Mouse (Mus musculus) gastrocnemius, adult 2 months (tissue): Measurements from ENCODE around the gene Hist1h3b. TPM values are rescaled to one million over a fixed set of nuclear protein-coding genes. Genes with fewer than 3 reads are reported as not detected.

Source experiments
- DNase-seq: peaks from one replicate; pipeline ENCODE4 v3.0.0; 2022
- H3K27ac ChIP-seq: fragments of 200-600 bp; 2 replicates; pipeline ENCODE4 v1.8.1; 2022; ENCODE audit warnings: mild to moderate bottlenecking
- H3K4me3 ChIP-seq: fragments of 200-600 bp; 2 replicates; pipeline ENCODE4 v1.8.1; 2022; ENCODE audit warnings: mild to moderate bottlenecking, moderate library complexity
- CTCF ChIP-seq: fragments of 200-600 bp; IDR thresholded peaks from 2 replicates; pipeline ENCODE4 v1.8.1; 2022; ENCODE audit warnings: antibody characterized with exemption, mild to moderate bottlenecking, moderate library complexity
- intact Hi-C: fragments of 180-260 bp; cut with DNase I; formaldehyde crosslinking; loops from one replicate; pipeline ENCODE4 v1.15.1; 2025
- total RNA-seq, 2 experiments: library from RNA; stranded (reverse); gene quantifications; 2 replicates each; pipeline ENCODE4 v1.2.3; 2021

Hist1h3b gene
- total RNA-seq, 2 experiments from 2014 or later = 1.6 to 1.8 TPM

DNA sequence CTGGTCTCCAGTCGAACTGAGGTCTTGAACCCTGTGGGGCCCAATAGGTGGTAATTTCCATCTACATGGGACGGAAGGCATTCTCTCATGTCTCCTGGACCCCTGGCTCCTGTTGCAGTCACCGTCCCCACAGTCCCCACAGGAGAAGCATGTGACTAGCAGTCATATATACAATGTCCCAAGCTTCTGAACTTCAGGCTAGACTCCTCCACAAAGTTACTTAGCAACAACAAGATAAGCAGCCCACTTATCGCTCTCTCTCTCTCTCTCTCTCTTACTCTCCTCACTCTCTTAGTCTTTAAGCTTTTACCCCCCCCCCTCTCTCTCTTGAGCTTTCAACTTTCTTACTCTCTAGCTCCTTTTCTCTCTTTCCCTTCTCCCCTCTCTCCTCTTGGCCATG, 27.8 kb upstream of the Hist1h3b start:
- no peak overlapping the region for H3K27ac ChIP-seq
- DNase-seq = no peak

DNA sequence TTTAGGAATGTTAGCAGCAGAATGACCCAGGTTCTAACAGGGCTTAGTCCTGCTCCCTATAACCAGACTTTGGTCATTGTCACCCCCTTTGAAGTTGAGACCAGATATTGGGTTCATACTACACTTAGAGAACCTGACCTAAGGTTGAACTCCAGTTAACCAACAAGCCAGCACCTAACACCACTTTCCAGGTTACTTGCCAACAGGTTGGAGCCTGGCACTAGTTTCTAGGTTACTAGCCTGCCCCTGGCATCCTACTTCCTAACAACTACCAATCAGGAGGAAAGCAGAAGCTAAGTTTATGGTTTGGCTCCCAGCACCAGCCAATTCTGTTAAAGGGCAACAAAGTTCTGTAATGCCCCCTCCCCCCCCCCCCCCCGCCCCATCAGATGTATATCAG, 26.9 kb upstream of the Hist1h3b start:
- Histone ChIP-seq H3K4me3 (no peak overlapping the region), H3K27ac (no peak overlapping the region)
- no peak for TF ChIP-seq CTCF
- intact Hi-C loops = no loop called here
- no peak for DNase-seq

More for the DNA sequence above, 27.8 kb upstream of the Hist1h3b start:
- no peak for TF ChIP-seq CTCF
- intact Hi-C loops = no loop called here
- H3K4me3 ChIP-seq = no peak overlapping the region

DNA sequence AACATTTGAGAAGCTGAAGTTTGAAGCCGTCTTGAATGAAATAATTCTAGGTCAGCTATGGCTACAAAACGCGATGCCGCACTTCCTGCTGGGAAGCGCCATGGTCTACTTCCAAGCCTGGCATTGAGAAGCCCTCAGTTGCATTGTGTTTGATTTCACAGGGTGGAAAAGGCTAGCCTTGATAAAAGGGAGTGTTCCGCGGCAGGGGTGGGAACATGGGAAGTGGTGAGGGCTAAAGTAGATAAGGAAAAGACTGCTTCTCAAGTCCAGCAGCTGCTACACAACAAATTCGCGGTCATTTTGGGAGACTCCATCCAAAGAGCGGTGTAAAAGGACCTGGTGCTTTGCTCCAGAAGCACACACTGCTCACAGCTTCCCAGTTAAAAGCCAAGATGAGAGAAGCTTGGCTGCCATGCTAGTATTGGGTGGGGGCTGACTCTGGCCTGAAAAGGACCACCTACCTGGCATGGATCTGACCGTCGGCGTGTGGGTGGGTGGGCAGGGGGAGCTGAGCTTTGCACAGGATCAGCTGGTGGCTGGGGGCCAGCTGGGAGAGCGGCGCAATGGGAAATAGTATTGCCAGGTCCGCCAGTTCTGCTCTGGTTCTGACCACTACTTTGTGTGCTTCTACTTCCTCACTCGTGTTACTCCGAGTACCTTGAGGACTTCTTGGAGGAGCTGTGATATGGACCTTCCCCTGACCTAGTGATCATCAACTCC, 23.4 kb upstream of the Hist1h3b start:
- intact Hi-C loops = no loop called here
- Histone ChIP-seq H3K27ac (no peak overlapping the region), H3K4me3 (no peak overlapping the region)
- no peak for TF ChIP-seq CTCF
- DNase-seq = no peak

DNA sequence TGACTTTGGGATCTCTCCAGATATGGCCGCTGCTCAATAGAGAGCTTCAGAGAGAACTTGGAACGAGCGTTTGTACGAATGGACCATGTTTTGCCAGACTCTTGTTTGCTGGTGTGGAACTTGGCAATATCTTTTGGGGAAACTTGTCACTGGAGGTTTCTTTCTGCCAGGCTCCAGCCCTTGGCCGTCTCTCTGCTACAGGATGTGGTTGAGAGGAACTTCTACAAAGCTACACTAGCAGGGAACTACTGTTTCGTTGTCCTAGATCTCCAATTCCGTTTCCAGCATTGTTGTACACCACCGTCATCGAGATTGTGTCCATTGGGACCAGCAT, 22.9 kb upstream of the Hist1h3b start:
- no peak for TF ChIP-seq CTCF
- DNase-seq = peak; percentile 28
- Histone ChIP-seq H3K27ac (no peak overlapping the region), H3K4me3 (no peak overlapping the region)
- intact Hi-C loops = no loop called here

DNA sequence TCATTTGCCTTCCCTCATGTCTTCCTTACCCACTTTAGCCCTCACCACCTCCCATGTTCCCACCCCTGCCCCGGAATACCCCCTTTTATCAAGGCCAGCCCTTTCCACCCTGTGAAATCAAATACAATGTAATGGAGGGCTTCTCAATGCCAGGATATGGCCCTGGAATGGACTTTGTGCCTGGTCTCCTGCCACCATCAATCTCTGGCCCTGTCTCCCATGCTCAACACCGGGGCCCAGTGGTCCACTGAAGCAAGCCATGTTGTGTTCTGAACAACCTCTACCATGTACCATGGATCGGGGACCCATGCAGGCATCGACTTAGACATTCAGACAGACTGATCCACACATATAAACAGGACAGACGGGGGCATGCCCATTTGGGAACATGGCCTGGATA, 22.4 kb upstream of the Hist1h3b start:
- no peak for DNase-seq
- H3K27ac ChIP-seq = 0 out of 2 replicates have a peak overlapping the region, but pooled peaks have one; percentile 8
- intact Hi-C loops = loop anchor here (10.0 kb wide), 2 partner anchors 45 to 165 kb away; partner anchors contain the start of genes Hist1h2ac, Hist1h2bc and Hist1h3e
- no peak overlapping the region for H3K4me3 ChIP-seq
- no peak for TF ChIP-seq CTCF

DNA sequence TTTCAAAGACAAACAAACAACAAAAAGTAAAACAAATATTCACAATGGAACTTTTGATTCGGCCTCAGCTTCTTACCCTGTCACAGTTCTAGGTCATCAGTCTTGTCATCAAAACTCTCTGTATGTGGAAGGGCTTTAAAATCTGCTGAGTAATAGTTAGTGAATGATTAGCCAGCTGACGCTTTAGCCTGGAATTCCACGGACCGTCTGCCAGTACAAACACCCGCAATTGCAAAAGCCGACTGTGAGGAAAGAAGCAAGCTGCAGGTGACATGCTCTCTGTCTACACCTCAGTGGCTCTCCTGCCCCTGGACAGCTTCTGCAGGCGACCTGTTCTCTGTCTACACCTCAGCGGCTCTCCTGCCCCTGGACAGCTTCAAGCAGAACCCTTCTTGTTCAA, 21.6 kb upstream of the Hist1h3b start:
- intact Hi-C loops = loop anchor here (10.0 kb wide), 2 partner anchors 46 to 166 kb away; partner anchors contain the start of genes Hist1h2ac, Hist1h2bc and Hist1h3e

DNA sequence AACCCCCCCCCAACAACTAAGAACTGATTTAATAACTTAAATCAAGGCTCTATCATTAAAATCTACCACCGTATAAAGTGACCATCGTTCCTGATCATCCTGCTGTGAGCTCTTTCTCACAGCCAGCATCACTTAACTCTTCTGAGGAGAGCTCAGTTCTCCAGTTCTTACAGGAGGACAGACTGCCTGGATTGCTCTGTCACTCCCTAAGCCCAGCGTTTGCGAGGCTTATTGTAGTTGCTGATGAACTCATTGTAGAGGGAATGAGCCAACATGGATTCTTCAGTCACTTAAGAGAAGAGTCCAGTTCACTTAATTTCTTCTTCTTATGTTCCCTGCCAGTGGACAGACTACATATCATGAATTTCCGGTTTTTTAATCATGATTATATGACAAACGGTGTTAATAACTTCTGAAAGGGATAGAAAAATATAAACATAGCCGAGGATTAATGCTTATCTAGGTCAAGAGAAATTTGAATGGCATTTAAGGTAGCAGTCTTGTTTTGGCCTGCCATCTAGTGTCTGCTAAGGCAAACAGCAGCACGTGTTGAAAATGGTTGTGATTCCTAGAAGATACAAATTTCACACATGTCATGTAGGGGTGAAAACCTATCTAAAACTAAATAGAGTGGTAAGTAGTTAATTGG, 19.8 kb upstream of the Hist1h3b start:
- TF ChIP-seq CTCF = peak; percentile 91
- no peak for DNase-seq
- intact Hi-C loops = loop anchor here (1.0 to 10.0 kb wide), 3 partner anchors 31 to 167 kb away; partner anchors contain the start of genes Hist1h2ac, Hist1h2bc and Hist1h3e
- Histone ChIP-seq H3K27ac (0 out of 2 replicates have a peak overlapping the region, but pooled peaks have one; percentile 4), H3K4me3 (no peak overlapping the region)

More for the DNA sequence above, 21.6 kb upstream of the Hist1h3b start:
- TF ChIP-seq CTCF = no peak
- DNase-seq = peak; percentile 34
- H3K27ac ChIP-seq = peak overlapping the region; percentile 29; the same call in 1 of the 2 replicates
- H3K4me3 ChIP-seq = no peak overlapping the region

DNA sequence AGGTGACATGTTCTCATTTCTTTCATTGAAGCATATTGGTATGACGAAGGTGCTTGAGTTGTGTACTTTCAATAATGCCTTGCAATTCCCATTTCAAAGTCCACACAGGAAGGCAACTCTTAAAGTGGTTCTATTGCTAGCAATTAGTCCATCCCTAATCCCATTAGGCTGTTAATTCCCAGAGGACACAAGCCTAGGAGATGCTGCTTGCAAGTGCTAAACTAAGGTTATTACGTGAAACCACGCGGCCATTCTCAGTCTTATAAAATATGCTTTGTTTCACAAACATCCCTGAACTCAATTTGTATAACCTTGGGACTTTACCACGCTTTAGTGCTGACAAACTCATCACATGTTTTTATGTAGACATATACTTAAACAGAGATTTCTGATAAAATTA, 15.0 kb upstream of the Hist1h3b start:
- intact Hi-C loops = loop anchor here (5.0 to 10.0 kb wide), 3 partner anchors 52 to 305 kb away; partner anchors contain the start of genes Hist1h2ac, Hist1h2bc and Hist1h3e
- DNase-seq = no peak
- no peak overlapping the region for H3K27ac ChIP-seq
- no peak overlapping the region for H3K4me3 ChIP-seq
- no peak for TF ChIP-seq CTCF

DNA sequence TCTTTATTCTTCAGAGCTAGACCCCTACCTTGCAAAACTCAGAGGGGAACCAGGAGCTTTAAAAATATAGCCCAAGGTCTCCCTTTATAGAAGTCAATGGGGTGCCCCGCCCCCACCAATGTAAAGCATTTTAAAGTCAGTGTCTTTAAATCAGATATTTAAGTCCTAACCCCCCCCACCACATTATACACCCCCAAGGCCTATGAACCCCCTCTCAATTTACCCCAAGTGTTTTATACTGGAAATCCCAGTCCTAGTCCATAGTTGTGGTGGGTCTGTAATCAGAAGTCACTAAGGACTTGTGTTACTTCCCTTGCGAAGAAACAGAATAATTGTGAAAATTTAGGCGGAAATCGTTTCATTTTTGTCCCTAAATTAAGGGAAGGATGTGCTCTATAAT, 14.0 kb upstream of the Hist1h3b start:
- H3K4me3 ChIP-seq = peak overlapping the region; percentile 96
- peak overlapping the region; percentile 96 for H3K27ac ChIP-seq
- no peak for DNase-seq
- no peak for TF ChIP-seq CTCF
- intact Hi-C loops = loop anchor here (2.0 to 10.0 kb wide), 4 partner anchors 53 to 306 kb away; partner anchors contain the start of genes Hist1h1e, Hist1h2ac, Hist1h2bc and Hist1h3e

DNA sequence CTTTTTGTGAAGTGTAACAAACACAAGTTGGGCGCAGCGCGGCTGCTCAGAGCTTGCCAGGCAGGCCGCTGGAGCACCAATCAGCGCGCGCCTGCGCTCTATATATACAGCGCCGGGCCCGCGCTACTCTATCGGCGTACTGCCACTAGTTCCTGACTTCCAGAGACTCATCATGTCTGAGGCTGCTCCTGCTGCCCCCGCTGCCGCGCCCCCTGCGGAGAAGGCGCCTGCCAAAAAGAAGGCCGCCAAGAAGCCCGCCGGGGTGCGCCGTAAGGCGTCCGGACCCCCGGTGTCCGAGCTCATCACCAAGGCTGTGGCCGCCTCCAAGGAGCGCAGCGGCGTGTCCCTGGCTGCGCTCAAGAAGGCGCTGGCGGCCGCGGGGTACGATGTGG, 13.4 kb upstream of the Hist1h3b start, which contains the start of gene Hist1h1c:
TSS of gene Hist1h1c (plus strand) at position 132 of the 392 bp plus-strand sequence.
- TF ChIP-seq CTCF = no peak; the same call in 1 of the 2 replicates
- intact Hi-C loops = loop anchor here (2.0 to 10.0 kb wide), 4 partner anchors 54 to 306 kb away; partner anchors contain the start of genes Hist1h1e, Hist1h2ac, Hist1h2bc and Hist1h3e
- peak within 1 kb of the TSS; percentile 96 for H3K27ac ChIP-seq
- peak; percentile 92 for DNase-seq
- H3K4me3 ChIP-seq = peak within 1 kb of the TSS; percentile 96

DNA sequence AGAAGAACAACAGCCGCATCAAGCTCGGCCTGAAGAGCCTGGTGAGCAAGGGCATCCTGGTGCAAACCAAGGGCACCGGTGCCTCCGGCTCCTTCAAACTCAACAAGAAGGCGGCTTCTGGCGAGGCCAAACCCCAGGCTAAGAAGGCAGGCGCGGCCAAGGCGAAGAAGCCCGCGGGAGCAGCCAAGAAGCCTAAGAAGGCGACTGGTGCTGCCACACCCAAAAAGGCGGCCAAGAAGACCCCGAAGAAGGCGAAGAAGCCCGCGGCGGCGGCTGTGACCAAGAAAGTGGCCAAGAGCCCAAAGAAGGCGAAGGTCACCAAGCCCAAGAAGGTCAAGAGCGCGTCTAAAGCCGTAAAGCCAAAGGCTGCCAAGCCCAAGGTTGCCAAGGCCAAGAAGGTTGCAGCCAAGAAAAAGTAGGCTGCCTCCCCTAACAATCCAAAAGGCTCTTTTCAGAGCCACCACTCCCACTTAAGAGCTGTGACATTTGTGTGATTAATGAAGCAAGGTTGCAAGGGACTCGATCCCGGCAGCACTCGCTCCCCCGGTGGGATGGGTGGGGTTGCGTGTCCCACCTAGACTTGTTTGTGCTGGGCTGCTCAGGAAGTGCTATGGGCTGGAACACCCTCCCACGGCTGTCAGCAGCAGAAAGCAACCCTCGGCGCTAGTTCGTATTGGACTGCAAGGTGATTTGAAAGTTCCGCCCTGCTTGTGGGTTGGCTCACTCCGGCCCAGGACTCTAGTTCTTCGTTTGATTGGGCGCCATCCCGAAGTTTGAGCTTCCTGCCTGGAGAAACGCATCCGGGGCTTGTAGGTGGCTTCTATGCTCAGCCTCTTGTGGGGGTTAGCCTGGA, 12.8 kb upstream of the Hist1h3b start:
- intact Hi-C loops = loop anchor here (2.0 to 10.0 kb wide), 4 partner anchors 54 to 307 kb away; partner anchors contain the start of genes Hist1h1e, Hist1h2ac, Hist1h2bc and Hist1h3e
- DNase-seq = peak; percentile 95
- no peak for TF ChIP-seq CTCF
- peak overlapping the region; percentile 96 for H3K27ac ChIP-seq
- peak overlapping the region; percentile 96 for H3K4me3 ChIP-seq

DNA sequence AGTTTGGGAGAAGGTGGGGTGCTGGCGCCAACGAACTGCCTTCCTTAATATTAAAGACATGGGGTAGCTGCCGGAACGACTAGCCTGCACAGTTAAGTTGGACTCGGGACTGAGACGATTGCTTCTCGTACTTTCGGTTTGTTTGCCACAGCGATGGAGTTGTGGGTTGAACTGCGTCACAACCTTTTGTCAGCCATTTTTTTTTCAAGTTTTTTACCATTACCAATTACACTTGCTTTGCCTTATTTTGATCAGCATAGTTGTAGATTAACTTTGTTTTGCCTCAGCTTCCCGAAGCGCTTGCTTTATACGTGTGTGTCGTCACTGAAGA, 12.2 kb upstream of the Hist1h3b start:
- DNase-seq = no peak
- intact Hi-C loops = loop anchor here (2.0 to 10.0 kb wide), 4 partner anchors 55 to 308 kb away; partner anchors contain the start of genes Hist1h1e, Hist1h2ac, Hist1h2bc and Hist1h3e
- Histone ChIP-seq H3K4me3 (peak overlapping the region; percentile 96), H3K27ac (peak overlapping the region; percentile 96)
- TF ChIP-seq CTCF = no peak
